Mouse (Mus musculus) layer of hippocampus, postnatal 10 days (tissue): ENCODE measurements around the gene Golga4. TPM values are rescaled to one million over a fixed set of nuclear protein-coding genes. Genes with fewer than 3 reads are reported as not detected.
A peak's percentile ranks its signal among the peaks of the same experiment; 100 is the strongest.

Experiments
- DNase-seq, 2 experiments: peaks; one replicate each; pipeline ENCODE4 v3.0.0; 2021; ENCODE audit warnings: low spot score in 2 of 2
- total RNA-seq, 2 experiments: library from RNA; stranded (reverse); gene quantifications; 2 replicates each; pipeline ENCODE4 v1.2.3; 2021

The Golga4 gene
- total RNA-seq, 2 experiments from 2014 or later, result 67.3 to 76.7 TPM

GRCm38 (mm10) chr9:118488896-118489578, 17.0 kb upstream of the Golga4 start:
- no peak for DNase-seq

- peak; percentile 76 to 82 for DNase-seq
These were observed 16.5 kb upstream of the Golga4 start for GRCm38 (mm10) chr9:118489579-118490019.

GRCm38 (mm10) chr9:118491195-118491594, 14.9 kb upstream of the Golga4 start:
- DNase-seq, result no peak

- DNase-seq, result no peak
These were observed 13.0 kb upstream of the Golga4 start for GRCm38 (mm10) chr9:118492932-118493698.

GRCm38 (mm10) chr9:118494106-118494505, 12.0 kb upstream of the Golga4 start:
- no peak for DNase-seq

GRCm38 (mm10) chr9:118495933-118496332, 10.1 kb upstream of the Golga4 start:
- no peak for DNase-seq

- DNase-seq, result no peak
These were observed 9.1 kb upstream of the Golga4 start for GRCm38 (mm10) chr9:118496952-118497351.

GRCm38 (mm10) chr9:118498061-118498460, 8.0 kb upstream of the Golga4 start:
- DNase-seq, result no peak

GRCm38 (mm10) chr9:118500963-118501362, 5.1 kb upstream of the Golga4 start:
- DNase-seq, result no peak

GRCm38 (mm10) chr9:118504656-118505055, 1.4 kb upstream of the Golga4 start:
- no peak for DNase-seq

GRCm38 (mm10) chr9:118506404-118507231, 551 bp downstream of the Golga4 start:
- peak in 1 of 2 experiments; percentile 35 for DNase-seq

GRCm38 (mm10) chr9:118507552-118507951, 1.5 kb downstream of the Golga4 start:
- DNase-seq, result no peak

- DNase-seq, result no peak
These were observed 2.5 kb downstream of the Golga4 start for GRCm38 (mm10) chr9:118508601-118509000.

- no peak for DNase-seq
These were observed 5.0 kb downstream of the Golga4 start for GRCm38 (mm10) chr9:118510941-118511690.

- no peak for DNase-seq
These were observed 6.7 kb downstream of the Golga4 start for GRCm38 (mm10) chr9:118512681-118513233.

- no peak for DNase-seq
These were observed 9.4 kb downstream of the Golga4 start for GRCm38 (mm10) chr9:118515476-118515875.

- DNase-seq, result no peak
These were observed 10.1 kb downstream of the Golga4 start for GRCm38 (mm10) chr9:118516162-118516561.

GRCm38 (mm10) chr9:118517619-118518018, 11.6 kb downstream of the Golga4 start:
- no peak for DNase-seq

GRCm38 (mm10) chr9:118519101-118519500, 13.0 kb downstream of the Golga4 start:
- DNase-seq, result no peak

GRCm38 (mm10) chr9:118520011-118520410, 13.9 kb downstream of the Golga4 start:
- no peak for DNase-seq

GRCm38 (mm10) chr9:118520858-118521257, 14.8 kb downstream of the Golga4 start:
- DNase-seq, result no peak
